Mouse (Mus musculus) G1E (cell line): Measurements from ENCODE around the gene Itga5. TPM values are rescaled to one million over a fixed set of nuclear protein-coding genes. Genes with fewer than 3 reads are reported as not detected.
"Not testable (repeated sequence)": the region's sequence is repeated elsewhere in the genome, so short reads cannot be mapped to it uniquely, and the experiment has no call there.

Experiments
- ATAC-seq: 2 replicates; pipeline ENCODE4 v1.8.0; 2016; ENCODE audit warnings: mild to moderate bottlenecking; ENCODE audit not compliant: insufficient number of reproducible peaks, poor library complexity, low FRiP score, severe bottlenecking; ENCODE audit errors: extremely low read depth
- DNase-seq: peaks from one replicate; pipeline ENCODE4 v3.0.0; 2012; ENCODE audit warnings: low spot score
- H3K27me3 ChIP-seq: 2 replicates; pipeline ENCODE4 v1.6.1; 2012; ENCODE audit warnings: mild to moderate bottlenecking, low read length, inconsistent platforms; ENCODE audit not compliant: insufficient read depth
- H3K36me3 ChIP-seq: replicated peaks from 2 replicates; pipeline ENCODE3; 2012; ENCODE audit warnings: mild to moderate bottlenecking, inconsistent platforms
- H3K4me1 ChIP-seq: 2 replicates; pipeline ENCODE4 v1.6.1; 2012; ENCODE audit warnings: low read depth, low read length, inconsistent platforms, mixed read lengths; ENCODE audit not compliant: insufficient read depth
- H3K4me3 ChIP-seq: 2 replicates; pipeline ENCODE4 v1.5.1; 2012; ENCODE audit warnings: low read depth, mild to moderate bottlenecking, inconsistent platforms, low read length, moderate library complexity, mixed read lengths
- H3K9me3 ChIP-seq: replicated peaks from 2 replicates; pipeline ENCODE4 v1.6.1; 2012; ENCODE audit warnings: inconsistent platforms
- CTCF ChIP-seq: IDR thresholded peaks from 2 replicates; pipeline ENCODE4 v1.5.1; 2012; ENCODE audit warnings: low read depth, low read length, inconsistent platforms, mixed read lengths
- GATA1 ChIP-seq: IDR thresholded peaks from 2 replicates; pipeline ENCODE4 v1.6.1; 2012; ENCODE audit warnings: borderline replicate concordance, low read length, inconsistent platforms, mixed read lengths
- GATA2 ChIP-seq: IDR thresholded peaks from 2 replicates; pipeline ENCODE4 v1.6.1; 2012; ENCODE audit warnings: low read depth, low read length, inconsistent platforms, borderline replicate concordance
- POLR2AphosphoS5 ChIP-seq: IDR thresholded peaks from 2 replicates; pipeline ENCODE4 v1.6.1; 2012; ENCODE audit warnings: low read depth, low read length, inconsistent platforms; ENCODE audit not compliant: insufficient replicate concordance
- TAL1 ChIP-seq: conservative IDR thresholded peaks from 2 replicates; pipeline ENCODE4 v1.6.1; 2012; ENCODE audit warnings: low read depth, low read length, inconsistent platforms, mixed read lengths
- polyA plus RNA-seq: library from polyadenylated mRNA; stranded (reverse); fragments of >175 nt; gene quantifications from 2 replicates; pipeline ENCODE4 v1.2.3, GENCODE M21; 2012
- total RNA-seq, 2 experiments: library from RNA; stranded (forward) in 1 of 2; stranded (reverse) in 1 of 2; fragments of 200-1000 nt in 1 of 2; fragments of >200 nt in 1 of 2; fragmentation: Nextera tagmentation in 1 of 2; gene quantifications; 2 replicates each; pipeline ENCODE4 v1.2.3; 2014 to 2017

Itga5 gene
- total RNA-seq (2014; fragmentation: Nextera tagmentation) (not detected in 2 replicates), total RNA-seq (2017) (0.11 and 0.17 TPM in 2 replicates), polyA plus RNA-seq (0.62 and 0.75 TPM in 2 replicates)

- Histone ChIP-seq H3K4me3 (peak within 1 kb of the TSS; percentile 67), H3K27me3 (peaks cover 58% of the 10 kb centered on the region), H3K36me3 (peaks cover 12% of the 10 kb centered on the region), H3K4me1 (no peaks in the 10 kb centered on the region), H3K9me3 (no peaks in the 10 kb centered on the region)
- ATAC-seq (no peak), DNase-seq (peak; percentile 43)
- TF ChIP-seq POLR2AphosphoS5 (no peak), GATA1 (no peak), TAL1 (no peak), CTCF (no peak), GATA2 (no peak)
These were observed at the start of gene Itga5 for GRCm38 (mm10) chr15:103366376-103367149. Gene Itga5, minus strand, starts transcription at chr15:103366763.

GRCm38 (mm10) chr15:103405586-103405985 is 39.0 kb upstream of the Itga5 start:
- ATAC-seq, H3K4me3 ChIP-seq, H3K9me3 ChIP-seq, DNase-seq, H3K4me1 ChIP-seq, H3K36me3 ChIP-seq: not testable (repeated sequence)
- peaks cover 20% of the 10 kb centered on the region; the same call in 1 of the 2 replicates for H3K27me3 ChIP-seq

GRCm38 (mm10) chr15:103401361-103401760 is 34.8 kb upstream of the Itga5 start:
- no peaks in the 10 kb centered on the region for H3K9me3 ChIP-seq
- DNase-seq, result no peak
- TF ChIP-seq CTCF (no peak), GATA2 (no peak), POLR2AphosphoS5 (no peak), GATA1 (no peak), TAL1 (no peak)

GRCm38 (mm10) chr15:103393577-103393976 is 27.0 kb upstream of the Itga5 start:
- H3K9me3 ChIP-seq, result no peaks in the 10 kb centered on the region
- ATAC-seq (no peak), DNase-seq (no peak)
- no peak overlapping the region for H3K4me3 ChIP-seq
- no peaks in the 10 kb centered on the region for H3K36me3 ChIP-seq
- TF ChIP-seq POLR2AphosphoS5 (no peak), GATA1 (no peak), TAL1 (no peak), GATA2 (no peak), CTCF (no peak)
- H3K4me1 ChIP-seq, result no peaks in the 10 kb centered on the region
- H3K27me3 ChIP-seq, result peaks cover 8% of the 10 kb centered on the region; the same call in 1 of the 2 replicates

More at GRCm38 (mm10) chr15:103401361-103401760, 34.8 kb upstream of the Itga5 start:
- no peaks in the 10 kb centered on the region for H3K4me1 ChIP-seq
- ATAC-seq, result no peak
- H3K36me3 ChIP-seq, result no peaks in the 10 kb centered on the region
- H3K27me3 ChIP-seq, result peaks cover 23% of the 10 kb centered on the region; the same call in 1 of the 2 replicates
- H3K4me3 ChIP-seq, result no peak overlapping the region

GRCm38 (mm10) chr15:103388556-103389145 is 22.1 kb upstream of the Itga5 start:
- Histone ChIP-seq H3K4me3 (no peak overlapping the region), H3K27me3 (peaks cover 17% of the 10 kb centered on the region), H3K4me1 (no peaks in the 10 kb centered on the region), H3K9me3 (no peaks in the 10 kb centered on the region), H3K36me3 (no peaks in the 10 kb centered on the region)
- no peak for ATAC-seq
- TF ChIP-seq CTCF, result no peak
- TF ChIP-seq GATA2, result no peak
- TF ChIP-seq GATA1, result no peak
- TF ChIP-seq POLR2AphosphoS5, result no peak
- no peak for TF ChIP-seq TAL1
- DNase-seq, result peak; percentile 18

- H3K4me3 ChIP-seq, result no peak overlapping the region
- DNase-seq (no peak), ATAC-seq (no peak)
- no peaks in the 10 kb centered on the region for H3K36me3 ChIP-seq
- H3K4me1 ChIP-seq, result no peaks in the 10 kb centered on the region
- peaks cover 43% of the 10 kb centered on the region for H3K27me3 ChIP-seq
- no peaks in the 10 kb centered on the region for H3K9me3 ChIP-seq
- TF ChIP-seq GATA1 (no peak), TAL1 (no peak), POLR2AphosphoS5 (no peak), GATA2 (no peak), CTCF (no peak)
These were observed 17.4 kb upstream of the Itga5 start for GRCm38 (mm10) chr15:103383771-103384488.
